Comparison of ENCODE assay signal across 9 mouse cellular contexts in genomic region chr17:75615335-75615734, GRCm38 (mm10).
DNase-seq lines count a peak whose midpoint lies in the region; ATAC-seq lines count a peak whose summit lies in the region.
"Had no signal": no experiment of that assay in that cellular context is flagged by ENCODE, and none has a peak within 500 bp of the region (broad histone marks: within the 10 kb centered on the region; RNA-seq: fewer than 3 reads in every experiment).

No protein-coding gene starts in this region.

- WGBS in midbrain, embryonic 13.5 days: 90% methylated on average over 2 of the region's 2 CpGs
- WGBS in midbrain, embryonic 11.5 days: 82% methylated on average over 2 of the region's 2 CpGs

- H3K36me3 ChIP-seq in midbrain, embryonic 13.5 days: no peaks in the 10 kb centered on the region
- no peaks in the 10 kb centered on the region for H3K36me3 ChIP-seq in midbrain, embryonic 11.5 days (ENCODE audit: control insufficient read depth, insufficient read depth, low read length)

- no peaks in the 10 kb centered on the region for H3K27me3 ChIP-seq in midbrain, embryonic 13.5 days
- H3K27me3 ChIP-seq in midbrain, embryonic 11.5 days (ENCODE audit: control insufficient read depth, insufficient read depth, low read length): no peaks in the 10 kb centered on the region
- H3K27me3 ChIP-seq: megakaryocyte, embryonic 14.5 days had no signal

- no peaks in the 10 kb centered on the region for H3K4me1 ChIP-seq in midbrain, embryonic 13.5 days (replicated peaks)
- H3K4me1 ChIP-seq in midbrain, embryonic 11.5 days (ENCODE audit: control insufficient read depth, insufficient read depth, low read length): no peaks in the 10 kb centered on the region
- H3K4me1 ChIP-seq: megakaryocyte, embryonic 14.5 days had no signal

- peak; percentile 30; the same call in 1 of the 2 replicates for ATAC-seq in midbrain, embryonic 13.5 days
- ATAC-seq in midbrain, embryonic 11.5 days (ENCODE audit: low FRiP score): no peak

- H3K9me3 ChIP-seq in midbrain, embryonic 13.5 days: no peaks in the 10 kb centered on the region
- no peaks in the 10 kb centered on the region for H3K9me3 ChIP-seq in midbrain, embryonic 11.5 days (ENCODE audit: control insufficient read depth, low read length)

- H3K4me2 ChIP-seq in midbrain, embryonic 13.5 days (replicated peaks): no peak overlapping the region
- no peak overlapping the region for H3K4me2 ChIP-seq in midbrain, embryonic 11.5 days

- H3K27ac ChIP-seq in midbrain, embryonic 13.5 days: no peak overlapping the region
- no peak overlapping the region for H3K27ac ChIP-seq in midbrain, embryonic 11.5 days (ENCODE audit: low read depth, low read length)

- peak; percentile 43 for DNase-seq in embryo, embryonic 10 days (ENCODE audit: low spot score)
- no peak for DNase-seq in embryo, embryonic 9.5 days (ENCODE audit: extremely low spot score)
- DNase-seq in midbrain, embryonic 11.5 days (ENCODE audit: low spot score, missing footprints): no peak
- DNase-seq in adrenal gland, postnatal 36 days: peak; percentile 15 to 50
- DNase-seq in kidney, postnatal 10 days: peak; percentile 56
- peak; percentile 48 for DNase-seq in retina, postnatal 1 day
- DNase-seq in ovary, postnatal 14 days (ENCODE audit: low spot score): no peak

- H3K9ac ChIP-seq in midbrain, embryonic 13.5 days (replicated peaks): no peak overlapping the region
- no peak overlapping the region for H3K9ac ChIP-seq in midbrain, embryonic 11.5 days (ENCODE audit: low read length)

- no peak overlapping the region for H3K4me3 ChIP-seq in midbrain, embryonic 13.5 days (replicated peaks)
- H3K4me3 ChIP-seq in midbrain, embryonic 11.5 days (ENCODE audit: low read depth, low read length): no peak overlapping the region
- H3K4me3 ChIP-seq: megakaryocyte, embryonic 14.5 days had no signal

Comparison
In these comparisons a context has a peak if more than half of its experiments do, and no peak if none do; other contexts are left out.
1. DNase-seq: peak in embryo, embryonic 10 days (single experiment), adrenal gland, postnatal 36 days (2 of 2), kidney, postnatal 10 days (single experiment) and retina, postnatal 1 day (single experiment); none in embryo, embryonic 9.5 days (single experiment), midbrain, embryonic 11.5 days (single experiment) and ovary, postnatal 14 days (single experiment).